Mouse (Mus musculus): ENCODE measurements around the gene Trub1. TPM values are rescaled to one million over a fixed set of nuclear protein-coding genes. Genes with fewer than 3 reads are reported as not detected.

Trub1 gene
- total RNA-seq, 2 experiments from 2014 or later, result 17.3 to 19.7 TPM

DNA sequence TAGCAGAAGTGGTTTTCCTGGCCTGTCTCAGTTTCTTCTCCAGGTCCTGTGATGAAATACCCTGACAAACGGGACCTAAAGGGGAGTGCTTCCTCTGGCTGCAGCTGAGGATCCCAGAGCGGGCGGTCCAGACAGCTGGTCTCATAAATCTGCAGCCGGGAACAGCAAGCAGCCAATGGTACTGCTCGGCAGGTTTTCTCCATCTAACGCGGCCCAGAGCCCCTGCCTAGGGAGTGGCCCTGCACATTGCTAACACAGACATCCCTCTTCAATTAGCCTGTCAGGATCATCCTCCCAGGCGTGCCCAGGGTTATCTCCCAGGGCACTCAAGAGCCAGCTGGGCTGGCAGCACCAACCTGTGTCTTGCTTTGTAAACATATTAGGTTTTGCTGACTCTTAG lies 38.3 kb downstream of the Trub1 start:
- DNase-seq (ENCODE audit: low spot score in 2 of 2), result no peak

DNA sequence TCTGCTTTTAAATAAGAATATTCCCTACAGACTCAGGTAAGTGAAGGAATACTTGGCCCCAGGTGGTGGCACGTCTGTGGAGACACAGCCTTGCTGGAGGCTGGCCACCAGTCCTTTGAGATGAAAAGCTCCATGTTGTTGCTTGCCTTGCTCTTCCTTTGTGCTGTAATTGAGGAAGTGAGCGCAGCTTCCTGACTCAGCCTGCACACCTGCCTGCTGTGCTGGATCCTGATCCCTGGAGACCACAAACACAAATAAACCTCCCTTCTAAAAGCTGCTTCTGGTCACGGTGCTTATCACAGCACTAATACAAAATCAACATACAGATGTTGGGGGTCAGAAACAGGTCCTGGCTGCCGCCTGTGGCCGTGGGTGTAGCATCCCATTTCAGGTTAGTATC lies 41.3 kb downstream of the Trub1 start:
- DNase-seq (ENCODE audit: low spot score in 2 of 2), result no peak

DNA sequence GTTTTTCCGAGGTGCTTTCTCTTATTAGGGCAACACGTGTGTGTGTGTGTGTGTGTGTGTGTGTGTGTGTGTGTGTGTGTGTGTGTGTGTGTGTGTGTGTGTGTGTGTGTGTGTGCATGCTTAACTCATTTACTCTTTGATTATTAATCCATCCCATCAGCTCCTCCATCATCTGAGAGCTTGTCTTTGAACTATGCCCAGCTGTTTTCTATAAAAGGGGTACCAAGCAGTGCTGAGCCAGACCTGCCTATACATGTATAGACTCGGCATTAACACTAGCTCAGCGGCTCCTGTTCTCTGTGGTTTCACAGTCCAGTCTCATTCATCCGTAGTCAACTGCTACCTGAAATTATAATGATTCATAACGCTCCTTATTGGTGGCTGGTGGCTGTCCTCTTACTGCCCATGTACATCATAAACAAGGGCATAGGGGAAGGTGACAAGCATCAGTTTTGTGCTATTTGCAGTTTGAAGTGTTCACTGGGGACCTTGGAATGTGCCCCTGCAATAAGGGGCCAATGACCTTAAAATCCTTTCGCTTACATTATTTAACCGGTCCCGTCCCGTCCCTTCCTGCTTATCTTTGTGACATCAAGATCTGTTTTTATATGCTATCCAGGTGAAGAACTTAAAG lies 45.5 kb downstream of the Trub1 start:
- DNase-seq (ENCODE audit: low spot score in 2 of 2), result no peak

DNA sequence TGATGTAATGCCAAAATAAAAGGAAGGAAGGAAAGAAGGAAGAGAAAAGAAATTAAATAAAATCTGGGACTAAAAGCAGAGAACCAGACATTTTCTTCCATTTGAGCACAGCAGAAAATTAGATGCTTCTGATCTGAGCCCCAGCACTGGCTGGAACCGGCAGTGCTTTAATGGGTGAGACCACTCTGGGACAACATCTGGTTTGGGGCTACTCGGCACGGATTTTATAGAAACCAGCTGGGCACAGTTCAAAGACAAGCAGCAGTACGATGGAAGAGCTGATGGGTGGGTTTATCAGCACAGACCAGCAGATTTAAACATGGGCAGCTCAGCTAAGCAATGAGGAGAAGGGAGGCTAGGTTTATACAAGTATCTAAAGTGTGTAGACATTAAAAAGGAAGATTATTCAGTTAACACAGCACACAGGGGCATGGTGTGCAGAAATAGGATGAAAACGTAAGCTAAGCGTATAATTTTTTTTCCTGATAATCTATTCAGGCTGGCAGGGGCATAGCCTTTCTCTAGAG lies 46.2 kb downstream of the Trub1 start:
- DNase-seq (ENCODE audit: low spot score in 2 of 2), result no peak

DNA sequence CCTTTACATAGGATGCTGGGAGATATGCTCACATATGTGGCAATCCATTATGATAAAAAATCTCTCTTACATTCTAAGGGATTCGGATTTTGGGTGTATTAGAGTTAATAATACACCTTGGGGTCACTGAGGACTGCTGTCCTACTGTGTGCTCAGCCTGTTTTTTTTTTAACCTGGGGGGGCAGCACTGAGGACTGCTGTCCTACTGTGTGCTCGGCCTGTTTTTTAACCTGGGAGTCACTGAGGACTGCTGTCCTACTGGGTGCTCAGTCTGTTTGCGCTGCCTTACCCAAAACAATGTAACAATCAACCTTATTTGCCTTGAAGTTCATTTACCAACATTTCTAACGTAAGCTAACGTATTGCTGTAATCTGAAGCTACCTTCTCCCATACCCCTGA lies 47.5 kb downstream of the Trub1 start:
- DNase-seq (ENCODE audit: low spot score in 2 of 2), result no peak

DNA sequence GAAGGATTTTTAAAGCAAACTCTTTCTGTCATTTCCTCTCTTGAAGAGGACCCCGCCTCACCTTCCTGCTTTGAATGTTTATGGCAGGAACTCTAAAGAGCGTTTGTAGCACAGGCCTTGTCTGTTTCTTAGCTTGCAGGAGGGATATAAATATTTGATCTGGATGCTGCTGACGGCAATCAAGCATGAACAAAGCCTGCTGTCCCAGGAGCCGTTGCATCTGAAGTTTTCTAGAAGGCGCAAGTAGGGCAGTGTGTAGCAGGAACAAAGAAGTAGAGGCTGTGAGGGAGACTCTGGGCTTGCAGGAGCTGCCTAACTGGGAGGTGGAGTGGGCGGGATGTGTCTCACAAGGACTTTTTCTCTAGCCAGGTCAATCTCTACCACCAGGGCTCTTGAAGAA lies 50.4 kb downstream of the Trub1 start:
- DNase-seq (ENCODE audit: low spot score in 2 of 2), result no peak

DNA sequence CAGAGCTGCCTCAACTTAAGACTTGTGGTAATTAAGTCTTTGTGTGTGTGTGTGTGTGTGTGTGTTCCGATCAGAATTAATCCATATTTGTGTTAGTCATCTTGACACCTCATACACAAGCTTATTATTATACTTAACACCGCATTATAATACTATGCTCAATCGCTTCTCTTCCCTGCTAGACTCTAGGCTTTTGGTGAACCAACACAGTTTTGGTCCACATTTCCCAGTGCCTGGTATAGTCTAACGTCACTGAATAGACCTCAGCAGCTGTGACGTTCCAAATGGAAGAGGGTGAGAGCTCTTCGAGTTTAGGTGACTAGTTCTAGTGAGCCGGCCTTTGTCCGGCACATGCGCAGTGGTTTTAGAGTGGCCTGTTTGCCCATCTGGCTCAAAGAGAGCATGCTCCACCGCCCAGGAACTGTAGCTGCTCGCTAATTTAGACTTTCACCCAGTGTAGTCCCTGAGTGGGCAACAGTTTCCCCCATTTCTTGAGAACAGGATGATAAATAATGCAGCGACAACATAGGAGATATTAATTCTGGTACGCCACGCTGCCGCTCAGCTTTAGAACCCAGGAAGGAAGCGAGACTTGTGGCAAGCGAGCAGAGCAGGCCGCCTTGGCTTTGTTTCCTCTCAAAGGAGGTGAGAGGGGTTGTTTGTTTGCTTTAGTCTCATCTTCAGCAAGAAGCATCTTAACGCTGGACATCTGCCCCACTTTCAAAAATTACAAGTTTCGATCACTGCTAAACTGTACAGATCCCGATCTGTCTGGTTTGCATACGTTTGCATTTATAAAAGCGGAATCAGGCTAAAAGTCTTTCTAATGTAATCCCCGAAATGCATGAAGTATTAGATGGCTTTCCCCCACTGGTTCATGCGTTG lies 52.6 kb downstream of the Trub1 start:
- DNase-seq (ENCODE audit: low spot score in 2 of 2), result no peak

DNA sequence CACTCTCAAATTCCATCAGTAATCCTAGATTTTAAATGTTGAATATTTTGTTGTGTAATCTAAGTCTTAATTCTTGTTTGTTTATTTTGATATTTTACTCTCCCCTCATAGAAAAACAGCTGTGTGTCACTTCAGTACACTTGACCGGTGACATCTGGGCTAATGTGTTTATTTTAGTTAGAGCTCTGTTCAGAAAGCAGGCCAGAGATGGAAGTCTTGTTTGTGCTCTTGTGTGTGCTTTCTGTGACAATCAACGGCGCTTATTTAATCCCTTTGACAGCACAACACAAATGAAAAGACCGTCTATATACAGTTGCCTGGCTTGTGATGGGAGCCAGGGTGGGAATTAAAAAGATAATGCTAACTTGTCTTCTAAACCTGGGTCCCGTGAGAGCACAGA lies 53.9 kb downstream of the Trub1 start:
- DNase-seq (ENCODE audit: low spot score in 2 of 2), result no peak

DNA sequence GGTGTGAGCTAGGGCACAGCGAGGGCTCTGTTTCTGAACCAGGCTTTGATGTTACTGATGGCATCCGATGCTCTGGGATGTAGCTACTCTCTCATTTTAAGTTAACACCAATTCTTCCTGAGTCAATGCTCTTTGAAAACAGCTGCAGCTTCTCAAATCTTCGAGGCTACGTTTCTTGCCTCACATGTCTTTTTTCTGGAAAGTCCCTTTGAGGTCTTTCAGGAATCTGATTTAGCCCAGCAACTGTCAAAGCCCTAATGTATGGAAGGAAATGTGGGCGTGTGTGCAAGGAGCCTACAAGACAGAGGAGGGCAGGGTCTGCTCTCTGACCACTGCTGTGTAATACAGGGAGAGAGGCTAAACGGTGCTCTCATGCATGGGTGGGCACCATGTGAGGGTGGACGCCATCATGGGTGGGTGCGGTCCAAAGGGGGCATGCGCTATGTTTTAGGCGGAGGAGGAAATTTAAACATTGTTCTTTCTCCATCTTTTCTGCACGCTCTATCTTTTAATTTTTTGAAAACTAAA lies 55.6 kb downstream of the Trub1 start:
- DNase-seq (ENCODE audit: low spot score in 2 of 2), result no peak

DNA sequence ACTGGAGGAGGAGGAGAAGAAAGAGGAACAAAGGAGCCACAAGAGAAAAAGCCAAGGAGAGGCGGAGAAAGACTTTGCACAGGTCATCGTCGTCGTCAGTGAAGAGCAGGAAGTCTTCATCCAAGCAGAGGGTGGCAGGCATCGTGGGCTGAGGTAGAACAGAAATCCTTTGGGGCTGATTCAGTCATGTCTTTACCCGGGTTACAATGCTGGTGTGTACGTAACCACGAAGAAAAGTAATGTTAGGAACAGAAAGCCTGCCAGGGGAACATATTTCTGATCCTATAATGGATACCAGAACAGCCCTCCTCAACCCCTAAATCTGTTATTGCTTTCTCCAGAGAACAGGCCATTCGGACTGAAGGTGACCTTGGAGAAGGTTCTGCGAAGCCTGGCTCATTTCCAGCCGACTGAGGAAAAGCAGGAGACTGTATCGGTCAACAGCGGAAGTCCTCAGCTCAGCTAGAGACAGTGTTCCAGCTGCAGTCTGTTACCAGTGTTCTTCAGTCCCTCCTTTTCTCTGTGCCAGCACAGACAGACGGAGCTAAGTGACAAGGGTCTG lies 57.1 kb downstream of the Trub1 start:
- DNase-seq (ENCODE audit: low spot score in 2 of 2), result no peak

DNA sequence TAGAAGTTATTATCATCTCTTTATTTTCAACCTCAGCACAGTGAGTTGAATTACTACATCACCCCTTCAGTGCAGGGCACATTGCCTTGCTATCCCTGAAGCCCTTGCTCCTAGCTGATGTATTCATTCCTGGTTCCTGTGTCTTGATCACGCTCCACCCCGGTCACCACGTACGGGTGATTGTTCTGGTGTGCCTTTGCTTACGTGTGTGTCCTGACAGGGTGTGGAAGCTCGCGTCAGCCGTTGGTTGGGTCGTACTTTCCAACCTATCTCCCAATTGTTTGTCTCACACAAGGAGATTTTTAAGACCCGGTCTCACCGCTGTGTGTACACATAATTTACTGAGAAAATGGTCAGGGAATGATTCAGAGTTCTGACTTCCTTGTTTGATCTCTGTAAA lies 58.1 kb downstream of the Trub1 start:
- DNase-seq (ENCODE audit: low spot score in 2 of 2), result no peak

DNA sequence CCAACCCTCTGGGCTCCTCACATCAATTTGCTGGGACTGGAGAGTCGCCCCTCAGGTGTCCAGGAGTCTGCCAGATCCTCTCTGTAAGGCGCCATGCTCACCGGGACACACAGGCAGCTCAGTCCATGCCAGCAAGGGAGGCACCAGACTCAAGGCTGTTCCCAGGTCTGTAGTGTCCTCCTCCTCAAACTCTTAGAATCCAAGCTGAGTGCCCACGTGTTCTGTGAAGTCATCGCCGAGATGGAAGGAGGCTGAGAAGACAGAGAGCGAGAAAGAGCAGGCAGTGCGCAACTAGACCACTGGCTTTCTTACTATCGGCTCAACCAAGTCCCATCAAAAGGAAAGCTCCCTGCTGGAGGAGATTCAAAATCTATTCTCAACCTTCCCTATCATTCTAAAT lies 60.4 kb downstream of the Trub1 start:
- DNase-seq (ENCODE audit: low spot score in 2 of 2), result no peak

DNA sequence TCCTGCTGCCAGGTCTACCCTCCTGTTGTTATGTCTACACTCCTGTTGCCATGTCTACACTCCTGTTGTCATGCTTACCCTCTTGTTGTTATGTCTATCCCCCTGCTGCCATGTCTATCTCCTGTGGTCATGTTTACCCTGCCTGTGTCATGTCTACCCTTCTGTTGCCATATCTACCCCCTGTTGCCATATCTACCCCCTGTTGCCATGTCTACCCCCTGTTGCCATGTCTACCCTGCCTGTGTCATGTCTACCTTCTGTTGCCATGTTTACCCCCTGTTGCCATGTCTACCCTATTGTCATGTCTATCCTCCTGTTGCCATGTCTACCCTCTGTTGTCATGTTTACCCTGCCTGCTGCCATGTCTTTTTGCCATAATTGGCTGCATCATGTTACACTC lies 69.0 kb downstream of the Trub1 start:
- DNase-seq (ENCODE audit: low spot score in 2 of 2), result peak in 1 of 2 experiments; percentile 29

DNA sequence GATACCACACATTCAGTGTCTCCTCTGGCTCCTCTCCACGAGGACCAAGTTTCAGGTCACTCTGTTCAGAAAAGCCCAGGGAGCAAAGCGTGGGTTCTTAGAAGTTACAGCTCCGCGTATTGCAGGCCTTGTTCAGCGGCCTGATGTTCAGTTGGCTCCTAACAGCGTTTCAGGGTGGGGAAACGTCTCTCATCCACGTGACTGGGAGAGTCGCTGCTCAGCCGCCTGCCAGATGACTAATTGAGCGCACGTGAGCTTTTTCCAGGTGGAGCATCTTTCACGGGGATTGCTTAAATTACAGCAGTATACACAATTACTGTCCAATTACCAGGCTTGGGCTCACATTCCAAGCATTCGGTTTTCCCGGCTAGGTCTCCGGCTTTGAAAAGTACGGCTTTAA lies 70.7 kb downstream of the Trub1 start:
- DNase-seq (ENCODE audit: low spot score in 2 of 2), result peak; percentile 13 to 37

DNA sequence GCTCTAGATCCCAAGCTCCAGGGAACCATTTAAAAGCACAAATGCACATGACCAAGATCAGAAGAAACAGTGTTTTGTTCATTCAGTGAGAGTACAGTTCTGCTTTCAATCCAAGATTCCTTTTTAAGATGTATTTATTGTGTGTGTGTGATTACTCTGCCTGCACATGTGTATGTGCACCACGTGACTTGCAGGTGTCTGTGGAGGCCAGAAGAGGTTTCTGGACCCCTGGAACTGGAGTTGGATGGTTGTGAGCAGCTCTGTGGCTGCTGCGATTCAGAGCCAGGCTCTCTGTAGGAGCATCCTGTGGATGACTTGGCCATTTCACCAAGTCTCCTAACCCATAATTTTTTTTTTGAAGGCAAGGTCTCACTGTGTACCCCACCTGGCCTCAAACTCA lies 73.0 kb downstream of the Trub1 start:
- DNase-seq (ENCODE audit: low spot score in 2 of 2), result no peak

DNA sequence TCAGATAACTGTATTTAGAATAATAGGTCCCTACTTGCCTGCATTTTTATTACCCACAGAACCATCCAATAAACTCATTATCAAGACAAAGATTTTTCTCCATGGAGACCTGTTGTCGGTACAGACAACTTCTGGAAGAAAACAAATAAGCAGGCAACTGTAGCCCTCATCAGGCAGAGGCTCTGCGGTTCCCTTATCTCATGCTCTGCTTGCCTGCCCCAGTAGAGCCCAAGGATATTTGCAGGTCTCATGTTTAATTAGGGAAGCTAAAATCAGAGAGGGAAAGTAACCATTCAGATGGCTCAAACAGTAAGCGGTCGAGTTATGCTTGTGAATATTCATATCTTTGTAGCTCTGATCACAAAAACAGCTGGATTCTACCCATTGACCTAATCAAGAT lies 77.5 kb downstream of the Trub1 start:
- no peak for DNase-seq (ENCODE audit: low spot score in 2 of 2)

DNA sequence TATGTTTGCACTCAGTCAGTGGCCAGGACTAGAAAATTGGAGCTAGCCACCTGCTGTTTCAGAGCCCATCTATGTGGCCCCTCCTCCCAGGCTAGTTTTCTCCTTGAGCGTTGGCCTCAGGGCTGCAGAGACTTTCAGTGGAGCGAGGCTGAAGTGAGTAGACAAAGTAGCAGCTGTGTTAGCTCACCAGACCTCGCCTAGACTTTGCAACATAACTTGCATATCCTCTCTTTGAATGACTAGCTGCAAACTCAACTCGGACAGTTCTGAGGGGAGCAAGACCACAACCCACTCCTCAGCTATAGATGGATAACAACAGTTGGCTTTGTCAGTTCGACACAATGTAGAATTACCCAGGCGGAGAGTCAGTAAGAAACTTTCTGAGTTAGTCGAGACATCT lies 81.5 kb downstream of the Trub1 start:
- DNase-seq (ENCODE audit: low spot score in 2 of 2), result no peak

DNA sequence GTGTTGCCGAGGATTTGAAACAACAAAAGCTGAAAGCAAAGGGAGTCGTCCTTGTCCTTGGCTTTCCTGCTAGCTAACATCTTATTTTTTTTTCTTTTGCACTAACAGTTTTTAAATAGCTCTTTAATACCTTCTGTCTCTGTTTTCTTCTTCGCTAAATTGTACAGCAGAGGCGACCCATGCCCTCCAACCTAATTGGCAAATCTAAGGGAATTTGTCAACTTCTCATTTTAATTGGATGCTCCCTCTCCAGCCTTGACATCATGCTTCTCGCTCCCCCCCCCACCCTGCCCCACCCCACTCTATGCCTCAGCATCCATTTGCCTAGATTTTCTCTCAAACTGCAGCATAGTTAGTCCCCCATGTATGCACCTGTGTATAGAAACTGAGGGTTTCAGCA lies 83.8 kb downstream of the Trub1 start:
- no peak for DNase-seq (ENCODE audit: low spot score in 2 of 2)

DNA sequence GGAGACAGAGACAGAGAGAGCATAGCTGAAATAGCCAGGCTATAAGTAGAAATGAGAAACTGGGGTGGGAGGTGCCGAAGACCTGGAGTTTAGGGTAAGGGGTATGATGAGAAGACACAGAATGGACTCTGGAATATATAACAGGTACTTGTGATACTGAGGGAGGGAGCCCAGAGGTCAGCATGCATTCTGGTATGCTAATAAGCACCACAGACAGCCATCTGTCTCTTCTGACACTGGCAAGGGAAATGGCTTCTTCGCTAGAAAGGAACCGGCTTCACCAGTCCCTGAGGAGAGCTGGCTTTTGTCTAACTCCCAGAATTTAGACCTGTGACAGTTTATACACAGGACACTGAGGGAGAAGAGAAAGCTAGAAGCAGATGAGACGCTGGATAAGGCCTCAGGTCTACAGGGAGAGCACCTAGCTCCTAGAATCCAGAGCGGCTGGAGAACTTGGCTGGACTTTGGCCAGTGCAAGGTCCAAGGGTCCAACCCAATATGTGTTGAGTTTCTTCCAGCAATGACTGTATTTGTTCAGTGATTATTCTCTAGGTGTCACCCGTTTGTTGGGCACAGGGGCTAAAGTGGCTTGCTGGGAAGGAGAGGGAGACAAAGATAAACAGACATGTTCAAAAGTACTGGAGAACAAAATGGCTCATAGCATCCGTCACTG lies 84.9 kb downstream of the Trub1 start:
- no peak for DNase-seq (ENCODE audit: low spot score in 2 of 2)

DNA sequence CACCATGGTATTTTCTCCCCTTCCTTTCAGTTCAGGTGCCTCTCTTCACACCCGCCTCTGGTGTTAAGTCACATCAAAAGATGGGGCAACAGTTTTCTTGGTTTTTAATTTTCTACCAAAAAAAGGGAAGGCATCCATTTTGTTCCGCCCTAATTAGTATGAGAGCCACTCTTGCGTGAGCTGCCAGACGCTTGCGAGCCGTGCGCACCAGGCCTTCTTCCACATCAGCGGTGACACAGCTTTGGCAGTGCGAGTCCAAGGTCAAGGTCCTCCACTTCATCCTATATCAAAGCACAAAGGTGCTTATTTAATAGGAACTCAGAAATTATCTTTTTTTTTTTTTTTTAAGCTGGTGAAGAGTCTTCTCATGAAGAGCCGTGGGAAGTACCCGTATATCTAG lies 87.4 kb downstream of the Trub1 start:
- DNase-seq (ENCODE audit: low spot score in 2 of 2), result no peak

All from layer of hippocampus, postnatal 10 days (tissue).